Mouse (Mus musculus) ES-E14 (cell line): ENCODE data around the gene Acadl.

Experiments
- CHD2 ChIP-seq: IDR thresholded peaks from 2 replicates; pipeline ENCODE4 v1.6.1; 2014; ENCODE audit warnings: mild to moderate bottlenecking, low read depth, low read length, inconsistent platforms
- HCFC1 ChIP-seq: IDR thresholded peaks from 2 replicates; pipeline ENCODE4 v1.6.1; 2012; ENCODE audit warnings: low read length, inconsistent platforms, borderline replicate concordance; ENCODE audit not compliant: insufficient read depth
- ZNF384 ChIP-seq: IDR thresholded peaks from 2 replicates; pipeline ENCODE4 v1.6.1; 2012; ENCODE audit warnings: low read depth, low read length, inconsistent platforms

- TF ChIP-seq CHD2: no peak
- TF ChIP-seq HCFC1: no peak
- TF ChIP-seq ZNF384: no peak
Measured at GRCm38 (mm10) chr1:66861764-66862672, 1.1 kb downstream of the Acadl start.
